Mouse (Mus musculus): ENCODE results near the gene Gtf2ird1. TPM values are rescaled to one million over a fixed set of nuclear protein-coding genes. Genes with fewer than 3 reads are reported as not detected.

Gtf2ird1 gene
- polyA plus RNA-seq, 1 experiment: 62.0 TPM

DNA sequence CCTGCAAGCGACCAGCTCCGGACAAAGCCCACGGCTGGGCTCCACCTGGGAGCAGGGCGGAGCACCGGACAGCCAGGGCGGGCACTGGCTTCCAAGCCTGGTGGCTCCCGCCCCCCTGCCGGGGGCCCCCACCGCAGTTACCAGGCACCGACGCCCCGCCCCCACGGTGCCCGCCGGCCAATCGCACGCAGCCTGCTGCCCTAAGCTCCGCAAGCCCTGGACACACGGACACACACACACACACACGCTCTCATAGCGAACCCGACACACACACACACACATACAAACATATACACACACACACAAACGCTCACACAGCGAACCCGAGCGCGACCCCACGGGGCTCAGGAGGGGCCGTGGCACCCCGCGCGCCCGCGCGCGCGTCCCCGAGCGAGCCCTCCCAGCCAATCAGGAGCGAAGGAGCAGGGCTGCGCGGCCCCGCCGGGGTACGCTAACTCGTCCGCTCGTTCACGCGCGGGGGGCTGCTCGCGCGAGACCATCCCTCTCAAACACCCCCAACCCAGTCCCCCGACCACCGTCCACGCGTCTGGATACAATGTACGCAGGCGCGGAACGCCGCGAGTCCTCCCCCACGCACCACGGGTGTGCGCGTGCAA lies 143.0 kb downstream of the Gtf2ird1 start:
- Histone ChIP-seq H3K79me2 (ENCODE audit: control insufficient read depth, insufficient read depth) (peaks cover 54% of the 10 kb centered on the region), H3K4me3 (peak overlapping the region; percentile 88), H3K36me3 (ENCODE audit: control insufficient read depth, insufficient read depth) (peaks cover 9% of the 10 kb centered on the region), H3K4me2 (ENCODE audit: low read depth) (peak overlapping the region; percentile 74), H3K27me3 (ENCODE audit: control insufficient read depth, insufficient read depth, insufficient read length) (no peaks in the 10 kb centered on the region), H3ac (ENCODE audit: control insufficient read depth, insufficient read length) (peak overlapping the region; percentile 96)
- TF ChIP-seq REST (IDR thresholded peaks at IDR 0.05; ENCODE audit: insufficient read depth, insufficient read length) (peak; percentile 36), TCF12 (IDR thresholded peaks at IDR 0.05; ENCODE audit: insufficient read depth, poor library complexity, severe bottlenecking) (no peak), MYOG (IDR thresholded peaks at IDR 0.05; ENCODE audit: control insufficient read depth in 1 of 3, insufficient read depth in 1 of 3, insufficient read length in 2 of 3, low read depth in 2 of 3) (peak in 2 of 3 experiments; percentile 29), SRF (IDR thresholded peaks at IDR 0.05; ENCODE audit: control insufficient read depth, insufficient read length, low read depth) (peak; percentile 66), MAX (IDR thresholded peaks at IDR 0.05; ENCODE audit: low read depth) (no peak), POLR2A (IDR thresholded peaks at IDR 0.05; ENCODE audit: insufficient read length, low read depth) (peak; percentile 76), CEBPB (IDR thresholded peaks at IDR 0.05; ENCODE audit: insufficient read depth, poor library complexity, severe bottlenecking) (no peak), POLR2AphosphoS2 (IDR thresholded peaks at IDR 0.05; ENCODE audit: insufficient read length, low read depth) (peak; percentile 85), MYOD1 (IDR thresholded peaks at IDR 0.05; ENCODE audit: control insufficient read depth in 1 of 3, insufficient read length in 2 of 3, low read depth in 2 of 3) (peak in 2 of 3 experiments; percentile 9 to 14)

DNA sequence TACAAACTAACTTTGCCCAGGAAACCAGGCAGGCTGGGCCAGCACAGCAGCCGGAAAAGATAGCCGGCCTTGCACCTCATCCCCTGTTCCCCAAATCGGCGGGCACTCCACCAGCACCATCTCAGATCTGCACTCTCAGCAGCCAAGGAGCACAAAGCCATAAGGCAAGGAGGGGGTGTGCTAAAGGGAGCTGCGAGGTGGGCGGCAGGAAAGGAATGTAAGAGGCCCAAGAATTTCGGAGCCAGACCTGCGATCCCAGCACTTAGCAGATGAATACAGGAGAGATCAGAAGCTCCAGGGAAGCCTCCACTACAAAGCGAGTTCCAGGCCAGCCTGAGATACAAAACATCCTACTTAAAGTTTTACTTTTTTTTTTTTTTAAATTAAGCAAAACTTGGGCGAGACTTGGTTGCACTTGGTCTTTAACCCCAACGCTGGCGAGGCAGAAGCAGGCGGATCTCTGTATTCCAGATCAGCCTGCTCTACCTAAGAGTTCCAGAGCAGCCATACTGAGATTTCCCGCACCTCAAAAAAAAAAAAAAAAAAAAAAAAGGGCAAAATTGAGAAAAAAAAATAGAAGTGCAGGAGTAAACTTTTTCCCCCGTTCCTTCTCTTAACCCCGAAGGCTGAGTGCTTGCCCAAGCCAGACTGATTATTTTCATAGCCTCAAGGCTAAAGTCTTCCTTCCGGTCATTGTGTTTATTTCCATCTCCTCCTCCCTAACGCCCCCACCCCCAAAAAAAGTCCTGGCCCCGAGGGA lies 143.6 kb downstream of the Gtf2ird1 start:
- H3K4me2 ChIP-seq (ENCODE audit: low read depth): peak overlapping the region; percentile 74
- TF ChIP-seq TCF12 (IDR thresholded peaks at IDR 0.05; ENCODE audit: insufficient read depth, poor library complexity, severe bottlenecking) (no peak), MYOG (IDR thresholded peaks at IDR 0.05; ENCODE audit: control insufficient read depth in 1 of 3, insufficient read depth in 1 of 3, insufficient read length in 2 of 3, low read depth in 2 of 3) (no peak), SRF (IDR thresholded peaks at IDR 0.05; ENCODE audit: control insufficient read depth, insufficient read length, low read depth) (no peak), MYOD1 (IDR thresholded peaks at IDR 0.05; ENCODE audit: control insufficient read depth in 1 of 3, insufficient read length in 2 of 3, low read depth in 2 of 3) (no peak), USF1 (IDR thresholded peaks at IDR 0.05; ENCODE audit: low read depth) (no peak), TCF3 (IDR thresholded peaks at IDR 0.05; ENCODE audit: insufficient read length, low read depth) (no peak), POLR2AphosphoS2 (IDR thresholded peaks at IDR 0.05; ENCODE audit: insufficient read length, low read depth) (no peak), E2F4 (IDR thresholded peaks at IDR 0.05; ENCODE audit: insufficient read depth) (no peak)
- H3K27me3 ChIP-seq (ENCODE audit: control insufficient read depth, insufficient read depth, insufficient read length): no peaks in the 10 kb centered on the region
- H3K79me2 ChIP-seq (ENCODE audit: control insufficient read depth, insufficient read depth): peaks cover 61% of the 10 kb centered on the region
- peak overlapping the region; percentile 96 for H3ac ChIP-seq (ENCODE audit: control insufficient read depth, insufficient read length)
- H3K4me3 ChIP-seq: peak overlapping the region; percentile 88
- H3K36me3 ChIP-seq (ENCODE audit: control insufficient read depth, insufficient read depth): peaks cover 9% of the 10 kb centered on the region

GRCm38 (mm10) chr5:134311894-134312411 lies 144.6 kb downstream of the Gtf2ird1 start:
- Histone ChIP-seq H3K79me2 (ENCODE audit: control insufficient read depth, insufficient read depth) (peaks cover 70% of the 10 kb centered on the region), H3ac (ENCODE audit: control insufficient read depth, insufficient read length) (no peak overlapping the region), H3K4me2 (ENCODE audit: low read depth) (no peak overlapping the region), H3K27me3 (ENCODE audit: control insufficient read depth, insufficient read depth, insufficient read length) (no peaks in the 10 kb centered on the region), H3K4me3 (no peak overlapping the region), H3K36me3 (ENCODE audit: control insufficient read depth, insufficient read depth) (peaks cover 9% of the 10 kb centered on the region)
- TF ChIP-seq TCF12 (IDR thresholded peaks at IDR 0.05; ENCODE audit: insufficient read depth, poor library complexity, severe bottlenecking): no peak
- TF ChIP-seq REST (IDR thresholded peaks at IDR 0.05; ENCODE audit: insufficient read depth, insufficient read length): no peak
- TF ChIP-seq TCF3 (IDR thresholded peaks at IDR 0.05; ENCODE audit: insufficient read length, low read depth): no peak
- no peak for TF ChIP-seq POLR2A (IDR thresholded peaks at IDR 0.05; ENCODE audit: insufficient read length, low read depth)
- TF ChIP-seq E2F4 (IDR thresholded peaks at IDR 0.05; ENCODE audit: insufficient read depth): no peak
- TF ChIP-seq POLR2AphosphoS2 (IDR thresholded peaks at IDR 0.05; ENCODE audit: insufficient read length, low read depth): no peak
- no peak for TF ChIP-seq SRF (IDR thresholded peaks at IDR 0.05; ENCODE audit: control insufficient read depth, insufficient read length, low read depth)
- no peak for TF ChIP-seq CEBPB (IDR thresholded peaks at IDR 0.05; ENCODE audit: insufficient read depth, poor library complexity, severe bottlenecking)
- TF ChIP-seq MYOG (IDR thresholded peaks at IDR 0.05; ENCODE audit: control insufficient read depth in 1 of 3, insufficient read depth in 1 of 3, insufficient read length in 2 of 3, low read depth in 2 of 3): no peak
- TF ChIP-seq MAX (IDR thresholded peaks at IDR 0.05; ENCODE audit: low read depth): no peak
- no peak for TF ChIP-seq MYOD1 (IDR thresholded peaks at IDR 0.05; ENCODE audit: control insufficient read depth in 1 of 3, insufficient read length in 2 of 3, low read depth in 2 of 3)
- TF ChIP-seq USF1 (IDR thresholded peaks at IDR 0.05; ENCODE audit: low read depth): no peak

DNA sequence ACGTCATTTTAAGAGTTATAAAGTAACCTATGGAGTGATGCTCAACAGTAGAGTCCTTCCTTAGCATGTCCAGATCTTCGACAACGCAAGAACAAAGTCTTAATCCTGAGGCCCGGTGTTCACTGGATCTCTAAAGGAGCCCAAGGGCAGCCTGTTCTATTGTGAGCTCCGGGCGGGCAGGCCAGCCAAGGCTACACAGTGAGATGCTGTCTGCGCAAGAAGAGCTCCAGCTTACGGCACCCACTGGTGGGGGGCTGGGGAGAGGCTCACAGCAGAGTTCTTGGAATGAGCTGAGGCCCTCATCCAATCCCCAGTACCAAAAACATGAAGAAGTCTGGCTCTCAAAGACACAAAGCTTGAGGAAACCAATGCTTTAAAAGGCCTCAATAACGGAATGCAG lies 146.3 kb downstream of the Gtf2ird1 start:
- Histone ChIP-seq H3K79me2 (ENCODE audit: control insufficient read depth, insufficient read depth) (peaks cover 83% of the 10 kb centered on the region), H3K4me2 (ENCODE audit: low read depth) (no peak overlapping the region), H3K36me3 (ENCODE audit: control insufficient read depth, insufficient read depth) (peaks cover 9% of the 10 kb centered on the region), H3ac (ENCODE audit: control insufficient read depth, insufficient read length) (no peak overlapping the region), H3K4me3 (no peak overlapping the region), H3K27me3 (ENCODE audit: control insufficient read depth, insufficient read depth, insufficient read length) (no peaks in the 10 kb centered on the region)
- TF ChIP-seq MAX (IDR thresholded peaks at IDR 0.05; ENCODE audit: low read depth): no peak
- TF ChIP-seq TCF3 (IDR thresholded peaks at IDR 0.05; ENCODE audit: insufficient read length, low read depth): no peak
- no peak for TF ChIP-seq POLR2A (IDR thresholded peaks at IDR 0.05; ENCODE audit: insufficient read length, low read depth)
- TF ChIP-seq SRF (IDR thresholded peaks at IDR 0.05; ENCODE audit: control insufficient read depth, insufficient read length, low read depth): no peak
- TF ChIP-seq POLR2AphosphoS2 (IDR thresholded peaks at IDR 0.05; ENCODE audit: insufficient read length, low read depth): no peak
- TF ChIP-seq E2F4 (IDR thresholded peaks at IDR 0.05; ENCODE audit: insufficient read depth): no peak
- no peak for TF ChIP-seq TCF12 (IDR thresholded peaks at IDR 0.05; ENCODE audit: insufficient read depth, poor library complexity, severe bottlenecking)
- TF ChIP-seq REST (IDR thresholded peaks at IDR 0.05; ENCODE audit: insufficient read depth, insufficient read length): no peak
- TF ChIP-seq USF1 (IDR thresholded peaks at IDR 0.05; ENCODE audit: low read depth): no peak
- TF ChIP-seq CEBPB (IDR thresholded peaks at IDR 0.05; ENCODE audit: insufficient read depth, poor library complexity, severe bottlenecking): no peak
- no peak for TF ChIP-seq MYOG (IDR thresholded peaks at IDR 0.05; ENCODE audit: control insufficient read depth in 1 of 3, insufficient read depth in 1 of 3, insufficient read length in 2 of 3, low read depth in 2 of 3)
- TF ChIP-seq MYOD1 (IDR thresholded peaks at IDR 0.05; ENCODE audit: control insufficient read depth in 1 of 3, insufficient read length in 2 of 3, low read depth in 2 of 3): no peak

Measured in myocyte (in vitro differentiated cells).